Mouse (Mus musculus): ENCODE measurements around the gene Atp13a3.

DNA sequence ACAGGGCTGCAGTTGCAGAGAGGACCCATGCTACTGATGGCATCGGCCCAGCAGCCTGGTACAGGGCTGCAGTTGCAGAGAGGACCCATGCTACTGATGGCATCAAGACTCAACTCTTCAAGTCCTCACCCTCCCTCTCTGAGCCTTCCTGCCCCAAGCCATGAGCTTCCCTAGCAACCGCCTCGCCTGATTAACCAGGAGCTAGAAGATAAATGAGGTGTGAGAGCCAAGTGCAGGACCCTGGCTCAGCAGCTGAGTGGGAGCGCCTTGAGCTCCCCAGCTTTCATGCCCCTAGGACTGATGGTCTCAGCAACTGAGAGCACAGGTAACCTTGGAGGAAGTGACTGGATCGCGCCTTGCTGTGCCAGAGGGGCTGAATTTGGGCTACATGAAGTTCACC, 115.3 kb downstream of the Atp13a3 start:
- TF ChIP-seq CTCF (IDR thresholded peaks at IDR 0.05; ENCODE audit: control insufficient read depth, insufficient read depth, insufficient replicate concordance, low read depth, low read length) = no peak
- TF ChIP-seq POLR2A (IDR thresholded peaks at IDR 0.05; ENCODE audit: control insufficient read depth, low read depth, low read length) = no peak
